Mouse (Mus musculus) kidney, adult 2 months (tissue): ENCODE measurements around the gene Sgk1. TPM values are rescaled to one million over a fixed set of nuclear protein-coding genes. Genes with fewer than 3 reads are reported as not detected.

ENCODE experiments used
- DNase-seq: peaks from one replicate; pipeline ENCODE4 v3.0.0; 2021
- H3K27ac ChIP-seq: fragments of 200-500 bp; 2 replicates; pipeline ENCODE4 v1.5.1; 2012; ENCODE audit warnings: low read depth, low read length, control low read depth, inconsistent platforms; ENCODE audit not compliant: insufficient read depth
- H3K27me3 ChIP-seq: fragments of 200-500 bp; replicated peaks from 2 replicates; pipeline ENCODE4 v1.6.1; 2012; ENCODE audit warnings: mild to moderate bottlenecking, moderate library complexity, low read length, inconsistent platforms; ENCODE audit not compliant: control insufficient read depth, insufficient read depth
- H3K36me3 ChIP-seq: fragments of 200-500 bp; 2 replicates; pipeline ENCODE4 v1.6.1; 2012; ENCODE audit warnings: mild to moderate bottlenecking, moderate library complexity, low read length, inconsistent platforms; ENCODE audit not compliant: control insufficient read depth, insufficient read depth
- H3K4me1 ChIP-seq: fragments of 200-500 bp; 2 replicates; pipeline ENCODE4 v1.6.1; 2011; ENCODE audit warnings: low read length; ENCODE audit not compliant: control insufficient read depth, insufficient read depth
- H3K4me3 ChIP-seq: fragments of 200-500 bp; 2 replicates; pipeline ENCODE4 v1.5.1; 2011; ENCODE audit warnings: mild to moderate bottlenecking, low read depth, low read length, control low read depth; ENCODE audit not compliant: insufficient read depth
- CTCF ChIP-seq: fragments of 200-500 bp; conservative IDR thresholded peaks from 2 replicates; pipeline ENCODE4 v1.5.1; 2011; ENCODE audit warnings: low read depth, mild to moderate bottlenecking, control low read depth, low read length, moderate library complexity, mixed read lengths; ENCODE audit not compliant: insufficient read depth, insufficient read length
- POLR2A ChIP-seq: fragments of 200-500 bp; IDR thresholded peaks from one replicate; pipeline ENCODE4 v1.6.1; 2011; ENCODE audit warnings: low read depth, low read length, control low read depth
- WGBS: fragments of 180-500 bp; shearing (Covaris S2); methylation state at CpG from one replicate; pipeline ENCODE4 v1.1.7; 2018; 5-methylcytosine and 5-hydroxymethylcytosine counted together
- polyA plus RNA-seq: library from polyadenylated mRNA; depleted of rRNA; stranded (reverse); fragments of >200 nt; gene quantifications from 2 replicates; pipeline ENCODE4 v1.2.3, GENCODE M21; 2012

The Sgk1 gene
- polyA plus RNA-seq, 1 experiment, result 76.5 TPM

- H3K4me3 ChIP-seq, result no peak overlapping the region
- H3K27me3 ChIP-seq, result no peaks in the 10 kb centered on the region
- no peak overlapping the region for H3K27ac ChIP-seq
- TF ChIP-seq POLR2A, result no peak
- TF ChIP-seq CTCF, result no peak
- WGBS, result 94% methylated on average over 10 of the region's 10 CpGs
- DNase-seq, result no peak
- no peaks in the 10 kb centered on the region for H3K36me3 ChIP-seq
- H3K4me1 ChIP-seq, result no peaks in the 10 kb centered on the region
Measured at GRCm38 (mm10) chr10:21930781-21931380, 48.9 kb downstream of the Sgk1 start.

GRCm38 (mm10) chr10:21932791-21933190 lies 50.8 kb downstream of the Sgk1 start:
- Histone ChIP-seq H3K27me3 (no peaks in the 10 kb centered on the region), H3K4me1 (peaks cover 4% of the 10 kb centered on the region; the same call in 1 of the 2 replicates), H3K4me3 (no peak overlapping the region), H3K36me3 (no peaks in the 10 kb centered on the region), H3K27ac (no peak overlapping the region)
- TF ChIP-seq POLR2A, result no peak
- WGBS, result 94% methylated on average over 3 of the region's 3 CpGs
- no peak for DNase-seq

GRCm38 (mm10) chr10:21934826-21935225 lies 52.8 kb downstream of the Sgk1 start:
- Histone ChIP-seq H3K36me3 (no peaks in the 10 kb centered on the region), H3K27me3 (no peaks in the 10 kb centered on the region), H3K4me1 (peaks cover 4% of the 10 kb centered on the region; the same call in 1 of the 2 replicates), H3K4me3 (no peak overlapping the region), H3K27ac (no peak overlapping the region)
- DNase-seq, result no peak
- TF ChIP-seq POLR2A, result no peak
- no peak for TF ChIP-seq CTCF
- 96% methylated on average over 2 of the region's 2 CpGs for WGBS

- Histone ChIP-seq H3K36me3 (no peaks in the 10 kb centered on the region), H3K4me1 (peaks cover 4% of the 10 kb centered on the region; the same call in 1 of the 2 replicates), H3K27me3 (no peaks in the 10 kb centered on the region), H3K4me3 (no peak overlapping the region), H3K27ac (no peak overlapping the region)
- TF ChIP-seq POLR2A, result no peak
- TF ChIP-seq CTCF, result no peak
- peak; percentile 59 for DNase-seq
- 45% methylated on average over 12 of the region's 12 CpGs for WGBS
Measured at GRCm38 (mm10) chr10:21936513-21937221, 54.7 kb downstream of the Sgk1 start.

GRCm38 (mm10) chr10:21937222-21937605 lies 55.2 kb downstream of the Sgk1 start:
- TF ChIP-seq POLR2A, result no peak
- TF ChIP-seq CTCF, result no peak
- Histone ChIP-seq H3K36me3 (no peaks in the 10 kb centered on the region), H3K27me3 (no peaks in the 10 kb centered on the region), H3K4me1 (peaks cover 4% of the 10 kb centered on the region; the same call in 1 of the 2 replicates), H3K4me3 (no peak overlapping the region), H3K27ac (no peak overlapping the region)
- DNase-seq, result peak; percentile 64
- 21% methylated on average over 9 of the region's 9 CpGs for WGBS

GRCm38 (mm10) chr10:21938166-21938565 lies 56.2 kb downstream of the Sgk1 start:
- Histone ChIP-seq H3K27ac (no peak overlapping the region), H3K4me3 (no peak overlapping the region), H3K4me1 (peaks cover 4% of the 10 kb centered on the region; the same call in 1 of the 2 replicates), H3K27me3 (no peaks in the 10 kb centered on the region), H3K36me3 (no peaks in the 10 kb centered on the region)
- no peak for TF ChIP-seq POLR2A
- no peak for TF ChIP-seq CTCF
- 93% methylated on average over 4 of the region's 4 CpGs for WGBS
- DNase-seq, result no peak

- 81% methylated on average over 3 of the region's 3 CpGs for WGBS
- Histone ChIP-seq H3K36me3 (no peaks in the 10 kb centered on the region), H3K27me3 (no peaks in the 10 kb centered on the region), H3K4me3 (no peak overlapping the region), H3K4me1 (peaks cover 4% of the 10 kb centered on the region; the same call in 1 of the 2 replicates), H3K27ac (no peak overlapping the region)
- no peak for DNase-seq
- no peak for TF ChIP-seq POLR2A
- TF ChIP-seq CTCF, result no peak
Measured at GRCm38 (mm10) chr10:21941235-21941634, 59.3 kb downstream of the Sgk1 start.
